ENCODE assay signal across 26 mouse cellular contexts in genomic region chr12:32223629-32224028, GRCm38 (mm10).
"Had no signal": no experiment of that assay in that cellular context is flagged by ENCODE, and none has a peak within 500 bp of the region (broad histone marks: within the 10 kb centered on the region; RNA-seq: fewer than 3 reads in every experiment).

No protein-coding gene starts in this region.

- ATAC-seq: hindbrain, postnatal 0 days; intestine, embryonic 16.5 days had no signal

- DNase-seq: gastrocnemius, postnatal 14 days; gastrocnemius, postnatal 36 days; heart, adult 2 months; heart, postnatal 14 days; heart, postnatal 36 days; kidney, adult 11 months; kidney, adult 2 months; kidney, adult 9 months; kidney, postnatal 14 days; kidney, postnatal 36 days; layer of hippocampus, adult 9-11 months; layer of hippocampus, postnatal 36 days; liver had no signal

- H3K9me3 ChIP-seq: heart, embryonic 13.5 days; heart, embryonic 15.5 days; hindbrain, embryonic 13.5 days; hindbrain, embryonic 15.5 days; kidney, embryonic 15.5 days; limb, embryonic 10.5 days; limb, embryonic 12.5 days had no signal

- H3K9ac ChIP-seq: heart, embryonic 13.5 days; heart, embryonic 15.5 days; hindbrain, embryonic 13.5 days; hindbrain, embryonic 15.5 days; kidney, embryonic 15.5 days; limb, embryonic 12.5 days had no signal

- H3K4me3 ChIP-seq: heart, adult 2 months; heart, embryonic 13.5 days; heart, embryonic 15.5 days; hindbrain, embryonic 13.5 days; hindbrain, embryonic 15.5 days; kidney, embryonic 15.5 days; left cerebral cortex, adult 2 months; limb, embryonic 10.5 days; limb, embryonic 12.5 days had no signal

- H3K4me2 ChIP-seq: heart, embryonic 11.5 days; heart, embryonic 13.5 days; heart, embryonic 15.5 days; hindbrain, embryonic 13.5 days; hindbrain, embryonic 15.5 days; kidney, embryonic 15.5 days; limb, embryonic 12.5 days; liver, embryonic 11.5 days had no signal

- H3K36me3 ChIP-seq: heart, embryonic 13.5 days; heart, embryonic 15.5 days; hindbrain, embryonic 13.5 days; hindbrain, embryonic 15.5 days; kidney, embryonic 15.5 days; limb, embryonic 10.5 days; limb, embryonic 12.5 days had no signal

- H3K27me3 ChIP-seq: heart, embryonic 13.5 days; heart, embryonic 15.5 days; hindbrain, embryonic 13.5 days; hindbrain, embryonic 15.5 days; kidney, embryonic 15.5 days; limb, embryonic 12.5 days had no signal

- H3K4me1 ChIP-seq: heart, embryonic 13.5 days; heart, embryonic 15.5 days; hindbrain, embryonic 13.5 days; hindbrain, embryonic 15.5 days; kidney, embryonic 15.5 days; limb, embryonic 10.5 days; limb, embryonic 12.5 days had no signal

- H3K27ac ChIP-seq: heart, adult 2 months; heart, embryonic 13.5 days; heart, embryonic 15.5 days; hindbrain, embryonic 13.5 days; hindbrain, embryonic 15.5 days; hindbrain, postnatal 0 days; kidney, embryonic 15.5 days; kidney, postnatal 0 days; left cerebral cortex, adult 2 months; limb, embryonic 10.5 days; limb, embryonic 12.5 days had no signal
